Mouse (Mus musculus) liver, adult (tissue): ENCODE measurements around the gene Mtmr4.

Source experiments
- GATA4 ChIP-seq: IDR thresholded peaks from 2 replicates; pipeline ENCODE4 v1.6.1; 2014; ENCODE audit warnings: mild to moderate bottlenecking, low read length; ENCODE audit not compliant: insufficient replicate concordance

The Mtmr4 gene

DNA sequence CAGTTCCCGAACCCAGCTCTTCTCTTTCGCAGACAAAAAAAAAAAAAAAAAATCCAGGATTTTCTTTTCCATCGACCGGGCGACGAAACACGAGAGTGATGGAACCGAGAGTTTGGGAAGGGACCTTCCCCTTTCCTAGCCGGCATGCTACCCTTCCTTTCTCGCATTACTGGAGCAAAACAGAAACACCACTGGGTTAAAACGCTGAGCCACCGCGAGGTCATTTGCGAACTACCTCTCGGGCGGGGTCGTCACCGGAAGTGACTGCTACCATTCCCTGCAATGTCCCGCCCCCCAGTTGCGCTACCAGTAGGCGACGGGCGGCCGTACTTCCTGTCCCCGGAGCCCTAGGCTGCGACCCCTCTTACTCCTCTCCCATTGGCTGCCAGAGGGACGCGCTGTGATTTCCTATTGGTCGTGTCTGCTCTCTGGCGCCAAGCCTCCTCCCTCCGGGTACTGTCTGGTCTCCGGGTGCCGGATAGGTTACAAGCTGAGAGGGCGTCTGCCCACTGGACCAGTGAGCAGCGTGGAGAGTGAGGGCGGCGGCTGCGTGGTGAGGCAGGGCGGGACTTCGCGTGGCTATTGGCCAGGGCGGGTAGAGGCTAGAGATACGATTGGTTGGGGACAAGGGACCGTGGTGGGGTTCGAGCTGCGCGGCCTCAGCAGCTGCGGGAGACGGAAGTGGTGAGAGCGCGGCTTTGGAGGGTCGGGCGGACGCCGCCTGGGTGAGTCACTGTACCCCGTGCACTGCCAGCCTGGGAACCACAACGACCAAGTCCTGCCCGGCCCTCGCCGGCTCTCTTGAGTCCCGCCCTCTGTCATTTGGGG is at the start of gene Mtmr4:
Gene Mtmr4, plus strand, starts transcription at position 637 of the 828 bp plus-strand sequence.
- peak; percentile 31; the same call in 1 of the 2 replicates for TF ChIP-seq GATA4

DNA sequence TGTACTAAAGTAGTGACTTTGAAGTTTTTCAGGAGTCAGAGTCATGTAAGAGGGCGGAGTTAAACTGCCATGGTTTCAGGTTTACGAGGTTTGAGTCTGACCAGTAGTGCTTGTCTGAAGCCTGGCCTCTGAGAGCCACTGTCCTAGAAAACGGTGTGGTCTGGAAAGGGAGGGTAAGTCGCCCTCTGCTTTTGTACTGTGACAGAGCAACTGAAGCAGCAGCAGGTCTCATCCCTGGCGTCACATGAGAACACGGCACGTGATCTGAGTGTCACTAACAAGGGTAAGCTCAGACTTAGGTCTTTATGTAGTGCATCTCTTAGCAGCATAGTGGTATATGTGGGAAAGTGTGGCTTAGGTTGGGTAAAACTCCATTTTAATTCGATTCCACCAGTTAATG is 49.7 kb upstream of the Mtmr4 start:
- no peak for TF ChIP-seq GATA4

DNA sequence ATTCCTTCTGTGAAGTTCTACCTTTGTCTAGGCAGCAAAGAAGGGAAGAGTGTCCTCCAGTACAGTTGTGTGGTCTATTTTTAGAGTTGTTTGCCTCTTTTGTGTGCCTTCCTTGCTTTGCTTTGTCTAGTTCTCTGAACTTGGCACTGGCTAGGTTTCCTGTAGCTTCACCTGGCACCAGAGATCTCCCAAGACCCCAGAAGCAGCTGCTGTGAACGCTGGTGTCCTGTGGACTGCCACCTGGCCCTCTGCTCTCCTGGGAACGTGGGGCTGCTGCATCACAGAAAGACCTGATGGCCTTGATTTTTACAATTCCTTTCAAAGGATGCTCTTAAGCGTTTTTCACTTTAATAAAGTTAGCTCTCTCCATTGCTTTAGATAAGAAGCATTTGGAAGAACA is 49.1 kb upstream of the Mtmr4 start:
- no peak for TF ChIP-seq GATA4

- TF ChIP-seq GATA4: no peak
Measured at GRCm38 (mm10) chr11:87553342-87553741, 38.6 kb upstream of the Mtmr4 start.

DNA sequence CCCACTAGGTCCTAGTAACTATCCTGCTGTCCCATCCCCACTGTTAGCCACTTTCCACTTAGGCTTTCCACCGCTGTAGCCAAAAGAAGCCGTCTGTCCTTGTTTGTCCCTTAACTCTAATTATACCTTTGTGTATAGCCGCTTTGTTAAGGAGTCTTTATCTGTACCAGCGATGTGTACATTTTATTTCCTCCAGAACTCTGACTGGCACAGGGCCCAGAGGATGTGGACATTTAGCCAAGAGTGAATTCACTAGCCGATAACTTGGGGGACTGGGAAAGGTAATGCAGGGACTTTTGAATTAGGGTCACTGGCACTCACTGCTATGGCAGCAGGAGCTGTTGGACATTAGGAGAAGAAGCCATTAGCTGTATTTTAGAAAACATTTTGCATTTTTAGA is 37.6 kb upstream of the Mtmr4 start:
- TF ChIP-seq GATA4: no peak

DNA sequence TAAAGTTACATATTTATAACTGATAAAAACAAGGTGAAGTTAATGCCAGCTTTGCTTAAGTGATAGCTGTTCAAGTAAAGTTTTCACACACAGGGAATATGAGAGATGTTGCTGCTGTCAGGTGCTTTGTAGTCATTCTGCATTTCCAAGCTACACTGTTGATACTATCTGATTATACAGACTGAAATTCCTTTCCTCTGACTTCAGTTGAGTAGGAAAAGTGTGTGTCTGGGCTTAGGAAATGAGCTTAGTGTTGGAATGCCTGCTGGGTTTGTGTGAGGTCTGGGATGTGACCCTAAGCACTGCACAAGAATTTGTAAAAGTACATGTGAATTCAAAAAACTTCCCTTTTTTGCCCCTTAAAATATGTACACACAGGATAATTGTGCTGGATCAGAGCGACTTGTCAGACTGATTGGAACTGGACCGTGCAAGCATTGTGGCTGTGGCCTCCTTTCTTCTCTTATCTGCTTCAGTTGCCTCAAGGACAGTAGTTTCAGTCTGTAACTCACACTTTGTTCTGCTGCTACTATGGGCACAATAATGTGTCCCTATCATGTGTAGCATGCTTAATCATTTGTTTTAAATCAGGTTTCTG is 36.8 kb upstream of the Mtmr4 start:
- no peak for TF ChIP-seq GATA4

- no peak for TF ChIP-seq GATA4
Measured at GRCm38 (mm10) chr11:87561208-87561607, 30.8 kb upstream of the Mtmr4 start.

- no peak for TF ChIP-seq GATA4
Measured at GRCm38 (mm10) chr11:87566501-87566900, 25.5 kb upstream of the Mtmr4 start, which contains the start of gene Gm11492. Gene Gm11492, plus strand, starts transcription at chr11:87566653.

DNA sequence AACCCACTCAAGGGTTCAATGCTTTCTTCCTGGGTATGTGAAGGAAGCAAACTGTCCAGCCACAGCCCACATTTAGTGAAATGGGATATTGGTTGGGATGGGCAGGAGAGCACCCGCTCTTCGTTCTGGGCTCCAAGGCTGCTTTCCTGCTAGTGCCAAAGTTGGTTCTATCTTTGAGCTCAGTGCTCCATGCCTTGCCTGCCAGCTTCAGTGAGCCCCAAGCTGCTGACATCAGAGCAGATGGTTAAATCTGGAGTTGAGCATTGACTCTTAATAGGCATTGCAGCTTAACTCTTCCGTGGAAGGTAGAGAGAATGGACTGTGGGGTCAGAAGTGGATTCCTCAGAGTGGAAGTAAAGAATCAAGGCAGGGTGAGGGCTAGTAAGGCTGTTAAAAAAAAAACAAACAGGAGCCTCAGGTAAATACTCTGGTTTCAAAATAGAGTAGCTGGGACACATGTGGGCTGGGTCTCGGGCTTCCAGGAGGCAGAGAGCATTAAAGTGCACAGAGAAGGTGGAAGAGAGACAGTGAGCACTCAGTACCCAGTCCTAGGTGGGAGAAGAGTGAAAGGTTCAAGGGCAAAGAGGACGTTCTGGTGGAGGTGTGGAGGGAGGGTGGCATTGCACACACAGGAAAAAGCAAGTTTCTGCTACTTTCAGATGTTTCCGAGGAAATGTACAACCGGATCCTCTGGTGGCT is 23.6 kb upstream of the Mtmr4 start, which contains the start of gene Sept4:
Gene Sept4, plus strand, starts transcription at position 649 of the 699 bp plus-strand sequence.
- TF ChIP-seq GATA4: no peak

GRCm38 (mm10) chr11:87570743-87571142 is 21.2 kb upstream of the Mtmr4 start:
- no peak; the same call in 1 of the 2 replicates for TF ChIP-seq GATA4

- TF ChIP-seq GATA4: no peak
Measured at GRCm38 (mm10) chr11:87571361-87571950, 20.5 kb upstream of the Mtmr4 start.

- no peak for TF ChIP-seq GATA4
Measured at GRCm38 (mm10) chr11:87573751-87574150, 18.2 kb upstream of the Mtmr4 start.

DNA sequence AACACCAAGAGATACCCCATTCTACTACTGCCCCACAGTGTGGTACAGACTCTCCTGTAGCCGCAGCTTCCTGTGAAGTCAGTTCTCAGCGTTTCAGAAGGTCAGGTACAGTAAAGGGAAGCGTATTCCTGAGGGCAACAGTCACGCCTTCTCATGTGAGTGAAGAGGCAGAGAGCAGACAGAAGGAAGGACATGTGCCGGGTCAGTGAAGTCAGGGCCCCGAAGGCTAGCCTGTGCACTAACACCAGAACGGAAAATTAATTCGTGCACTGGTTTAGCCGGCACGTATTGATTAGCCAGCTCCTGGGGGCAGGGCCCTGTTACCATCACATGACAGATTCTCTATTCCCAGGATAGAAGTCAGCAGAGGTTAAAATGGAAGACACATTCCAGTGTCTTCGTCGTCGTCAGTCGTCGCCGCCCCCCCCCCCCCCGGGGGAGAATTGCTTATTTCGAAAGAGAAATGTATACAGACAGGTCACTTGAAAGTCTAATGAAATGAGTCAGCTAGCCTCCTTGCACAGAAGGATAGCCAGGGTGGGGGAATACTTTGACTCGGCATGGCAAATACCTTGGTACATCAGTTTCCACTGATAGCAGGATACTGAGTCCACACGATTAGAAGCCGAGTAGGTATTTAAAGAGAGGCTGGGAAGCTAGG is 17.3 kb upstream of the Mtmr4 start:
- no peak for TF ChIP-seq GATA4

DNA sequence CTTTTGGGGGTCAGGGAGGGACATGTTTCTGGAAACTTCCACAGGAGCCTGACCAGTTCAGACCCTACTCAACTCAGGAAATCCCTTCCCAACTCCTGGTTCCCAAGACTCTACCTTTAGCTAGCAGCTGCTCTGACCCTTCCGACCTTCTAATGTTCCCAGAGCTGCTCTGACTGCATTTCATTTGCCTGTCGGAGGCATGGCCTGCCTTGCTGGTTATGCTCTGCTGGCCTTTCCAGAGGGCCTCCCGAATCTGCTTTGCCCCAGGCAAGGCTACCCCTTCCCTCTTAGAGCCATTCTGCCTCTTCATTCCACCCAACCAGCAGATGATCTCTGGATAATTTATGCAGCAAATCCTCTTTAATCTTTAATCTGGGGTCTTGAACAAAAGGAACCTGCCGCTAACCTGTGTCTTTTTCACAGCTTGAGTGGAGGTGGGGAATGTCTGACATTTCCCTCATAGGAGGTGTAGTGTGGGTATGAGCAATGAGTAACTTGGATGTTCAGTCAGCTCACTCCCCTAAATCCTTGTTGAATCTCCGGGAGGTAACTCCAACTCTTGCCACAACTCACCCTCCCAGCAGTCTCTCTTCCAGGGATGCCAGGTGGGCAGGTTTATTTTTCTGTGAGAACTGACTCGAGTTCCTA is 14.2 kb upstream of the Mtmr4 start:
- TF ChIP-seq GATA4: no peak
